Mouse (Mus musculus): ENCODE data around the gene Noxo1.
"Not testable (repeated sequence)": the region's sequence is repeated elsewhere in the genome, so short reads cannot be mapped to it uniquely, and the experiment has no call there.

- TF ChIP-seq CTCF, POLR2A (IDR thresholded peaks at IDR 0.05; ENCODE audit: extremely low read depth, insufficient read depth, low read length): not testable (repeated sequence)
These were observed 29.0 kb upstream of the Noxo1 start for GRCm38 (mm10) chr17:24667011-24667410.
